Mouse (Mus musculus) lung, embryonic 14.5 days (tissue): Measurements from ENCODE around the gene Zp2. TPM values are rescaled to one million over a fixed set of nuclear protein-coding genes. Genes with fewer than 3 reads are reported as not detected.

Source experiments
- ATAC-seq: fragments of 200-750 bp; cut with Nextera tagmentation; 2 replicates; pipeline ENCODE4 v1.8.0; 2017; ENCODE audit warnings: mild to moderate bottlenecking, moderate TSS enrichment, moderate library complexity; ENCODE audit not compliant: insufficient read depth
- DNase-seq: peaks from one replicate; pipeline ENCODE4 v3.0.0-alpha.2; 2015
- H3K27ac ChIP-seq: fragments of 300-500 bp; sonication (generic); 2 replicates; pipeline ENCODE4 v1.5.1; 2014; ENCODE audit warnings: low read depth, mild to moderate bottlenecking, moderate library complexity
- H3K27me3 ChIP-seq: fragments of 300-500 bp; sonication (generic); 2 replicates; pipeline ENCODE4 v1.6.1; 2014; ENCODE audit warnings: low read length, control low read depth; ENCODE audit not compliant: insufficient read depth
- H3K36me3 ChIP-seq: fragments of 300-500 bp; sonication (generic); 2 replicates; pipeline ENCODE4 v1.6.1; 2014; ENCODE audit warnings: control low read depth; ENCODE audit not compliant: insufficient read depth
- H3K4me1 ChIP-seq: fragments of 300-500 bp; sonication (generic); 2 replicates; pipeline ENCODE4 v1.6.1; 2014; ENCODE audit warnings: antibody characterized with exemption, control low read depth; ENCODE audit not compliant: insufficient read depth
- H3K4me2 ChIP-seq: fragments of 300-500 bp; sonication (generic); 2 replicates; pipeline ENCODE4 v1.6.1; 2014; ENCODE audit warnings: mild to moderate bottlenecking
- H3K4me3 ChIP-seq: fragments of 300-500 bp; sonication (generic); 2 replicates; pipeline ENCODE4 v1.5.1; 2014; ENCODE audit warnings: low read depth, low read length
- H3K9ac ChIP-seq: fragments of 300-500 bp; sonication (generic); 2 replicates; pipeline ENCODE4 v1.6.1; 2014
- H3K9me3 ChIP-seq: fragments of 300-500 bp; sonication (generic); 2 replicates; pipeline ENCODE4 v1.6.1; 2016; ENCODE audit warnings: low read depth, low read length, control low read depth
- CTCF ChIP-seq: IDR thresholded peaks from 2 replicates; pipeline ENCODE4 v1.5.1; 2016; ENCODE audit warnings: antibody characterized with exemption, low read depth
- WGBS: fragments of 180-500 bp; shearing (Covaris S2); extraction: QIAGEN DNeasy Blood & Tissue Kit; methylation state at CpG from one replicate; pipeline ENCODE4 v1.1.7; 2014; 5-methylcytosine and 5-hydroxymethylcytosine counted together
- polyA plus RNA-seq: library from polyadenylated mRNA; unstranded; fragments of >200 nt; fragmentation: Nextera tagmentation; extraction: Ambion mirVana; gene quantifications from 2 replicates; pipeline ENCODE4 v1.2.1, GENCODE M21; 2014

Gene Zp2
- polyA plus RNA-seq, 1 experiment from 2014 or later = not detected

DNA sequence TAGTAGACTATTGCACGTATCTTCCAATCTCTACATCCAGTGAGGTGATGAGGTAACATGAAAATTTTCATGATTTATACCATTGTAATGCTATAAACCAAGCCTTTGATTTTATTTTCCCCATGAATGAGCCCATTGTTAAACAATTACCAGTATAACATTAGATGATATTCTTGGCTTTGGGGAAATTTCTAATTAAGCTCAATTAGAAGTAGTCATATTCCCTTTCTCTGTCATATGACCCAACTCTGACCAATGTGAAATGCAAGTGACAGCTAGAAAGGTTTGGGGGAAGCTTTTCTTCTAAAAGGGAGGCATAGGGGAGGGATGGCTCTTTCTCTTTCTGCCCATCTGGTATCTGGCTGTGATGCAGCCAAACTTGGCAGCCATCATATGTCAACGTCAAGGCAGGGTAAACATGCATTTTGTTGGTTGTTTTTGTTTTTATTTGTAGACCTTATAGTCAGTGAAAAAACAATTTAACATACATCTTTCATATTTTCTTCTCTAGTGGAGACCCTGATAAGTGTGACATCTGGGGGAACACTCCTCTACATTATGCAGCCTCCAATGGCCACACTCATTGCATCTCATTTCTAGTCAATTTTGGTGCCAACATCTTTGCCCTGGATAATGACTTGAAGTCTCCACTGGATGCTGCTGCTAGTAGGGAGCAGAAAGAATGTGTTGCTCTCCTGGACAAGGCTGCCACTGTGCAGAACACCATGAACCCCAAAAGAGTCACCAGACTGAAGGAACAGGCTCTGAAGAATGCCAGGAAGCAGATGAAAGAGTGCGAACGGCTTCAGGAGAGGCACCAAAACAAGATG lies 36.5 kb upstream of the Zp2 start:
- Histone ChIP-seq H3K4me1 (no peaks in the 10 kb centered on the region), H3K27ac (no peak overlapping the region), H3K9ac (no peak overlapping the region), H3K36me3 (no peaks in the 10 kb centered on the region), H3K4me3 (no peak overlapping the region), H3K27me3 (no peaks in the 10 kb centered on the region), H3K9me3 (no peaks in the 10 kb centered on the region), H3K4me2 (no peak overlapping the region)
- 92% methylated on average over 4 of the region's 4 CpGs for WGBS
- DNase-seq = no peak
- no peak for TF ChIP-seq CTCF
- no peak for ATAC-seq

GRCm38 (mm10) chr7:120180547-120180946 lies 35.5 kb upstream of the Zp2 start:
- no peaks in the 10 kb centered on the region for H3K4me1 ChIP-seq
- DNase-seq (no peak), ATAC-seq (no peak)
- H3K9ac ChIP-seq = no peak overlapping the region
- TF ChIP-seq CTCF = no peak
- 70% methylated on average over 5 of the region's 5 CpGs for WGBS
- no peaks in the 10 kb centered on the region for H3K36me3 ChIP-seq
- no peaks in the 10 kb centered on the region for H3K9me3 ChIP-seq
- no peak overlapping the region for H3K27ac ChIP-seq
- H3K4me3 ChIP-seq = no peak overlapping the region
- no peaks in the 10 kb centered on the region for H3K27me3 ChIP-seq
- H3K4me2 ChIP-seq = no peak overlapping the region

DNA sequence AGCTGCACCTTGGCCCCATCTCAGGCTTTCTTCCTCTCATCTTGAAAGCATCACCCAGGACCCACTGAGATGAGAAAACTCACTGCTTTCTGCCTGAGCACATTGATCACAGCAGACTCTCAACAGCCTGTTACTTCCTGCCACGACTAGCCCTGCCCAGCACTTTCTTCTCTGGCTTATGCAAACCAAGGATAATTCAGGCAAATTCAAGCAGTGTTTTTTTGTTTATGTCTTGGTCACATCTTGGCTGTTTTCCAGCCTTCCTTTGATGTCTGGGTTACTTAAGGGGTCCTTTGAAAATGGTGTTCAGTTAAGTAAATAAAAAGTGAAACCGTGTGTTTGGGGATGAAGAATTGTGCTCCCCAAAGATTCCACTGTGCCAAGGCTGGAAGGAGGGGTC lies 33.8 kb upstream of the Zp2 start:
- Histone ChIP-seq H3K4me2 (no peak overlapping the region), H3K27me3 (no peaks in the 10 kb centered on the region), H3K4me1 (no peaks in the 10 kb centered on the region), H3K4me3 (no peak overlapping the region), H3K27ac (no peak overlapping the region), H3K36me3 (no peaks in the 10 kb centered on the region), H3K9me3 (no peaks in the 10 kb centered on the region), H3K9ac (no peak overlapping the region)
- TF ChIP-seq CTCF = no peak
- ATAC-seq (peak; percentile 69; the same call in 1 of the 2 replicates), DNase-seq (peak; percentile 72)
- 5% methylated on average over 2 of the region's 2 CpGs for WGBS

GRCm38 (mm10) chr7:120177611-120178010 lies 32.5 kb upstream of the Zp2 start:
- Histone ChIP-seq H3K9ac (no peak overlapping the region), H3K36me3 (no peaks in the 10 kb centered on the region), H3K9me3 (no peaks in the 10 kb centered on the region), H3K27me3 (no peaks in the 10 kb centered on the region), H3K27ac (no peak overlapping the region), H3K4me2 (no peak overlapping the region), H3K4me1 (no peaks in the 10 kb centered on the region), H3K4me3 (no peak overlapping the region)
- ATAC-seq (no peak), DNase-seq (no peak)
- 81% methylated on average over 3 of the region's 3 CpGs for WGBS
- no peak for TF ChIP-seq CTCF

DNA sequence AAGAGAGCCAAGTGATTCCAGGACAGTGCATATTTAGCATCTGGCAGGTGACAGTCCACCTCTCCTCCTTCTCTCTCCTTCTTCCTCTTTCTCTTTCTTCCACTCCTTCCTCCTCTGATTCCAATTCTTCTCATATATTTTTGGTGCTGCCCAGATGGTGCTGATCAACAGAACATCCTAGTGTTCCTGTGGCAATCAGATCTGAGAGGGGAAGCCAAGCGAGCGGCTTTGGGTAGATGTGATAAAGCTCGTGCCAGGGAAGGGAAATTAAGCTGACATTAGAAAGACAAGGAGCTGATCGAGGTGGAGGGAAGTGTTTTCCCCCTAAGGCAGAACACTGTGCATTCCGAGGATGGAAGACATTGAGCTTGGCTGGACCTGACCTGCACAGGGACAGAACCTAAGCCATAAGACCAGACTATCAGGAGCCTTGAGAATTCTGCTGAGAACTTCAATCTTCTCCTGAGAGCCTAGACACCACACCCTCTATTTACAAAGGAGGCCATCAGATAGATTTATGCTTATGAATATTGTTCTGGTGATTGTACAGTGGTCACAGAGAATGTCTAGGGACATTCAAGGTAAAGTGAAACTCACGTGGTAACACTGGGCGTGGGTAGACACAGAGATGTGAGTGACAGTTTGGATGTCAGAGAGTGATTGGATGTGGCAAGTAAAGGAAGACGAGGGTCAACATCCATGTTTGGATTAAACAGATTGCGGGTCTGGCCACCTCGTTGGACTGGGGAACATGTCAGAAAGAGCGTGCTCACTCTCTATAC lies 29.8 kb upstream of the Zp2 start:
- Histone ChIP-seq H3K36me3 (no peaks in the 10 kb centered on the region), H3K9me3 (no peaks in the 10 kb centered on the region), H3K4me3 (no peak overlapping the region), H3K27me3 (no peaks in the 10 kb centered on the region), H3K27ac (no peak overlapping the region), H3K4me1 (no peaks in the 10 kb centered on the region), H3K4me2 (no peak overlapping the region), H3K9ac (no peak overlapping the region)
- ATAC-seq (no peak), DNase-seq (no peak)
- no peak for TF ChIP-seq CTCF
- WGBS = 68% methylated on average over 11 of the region's 11 CpGs

DNA sequence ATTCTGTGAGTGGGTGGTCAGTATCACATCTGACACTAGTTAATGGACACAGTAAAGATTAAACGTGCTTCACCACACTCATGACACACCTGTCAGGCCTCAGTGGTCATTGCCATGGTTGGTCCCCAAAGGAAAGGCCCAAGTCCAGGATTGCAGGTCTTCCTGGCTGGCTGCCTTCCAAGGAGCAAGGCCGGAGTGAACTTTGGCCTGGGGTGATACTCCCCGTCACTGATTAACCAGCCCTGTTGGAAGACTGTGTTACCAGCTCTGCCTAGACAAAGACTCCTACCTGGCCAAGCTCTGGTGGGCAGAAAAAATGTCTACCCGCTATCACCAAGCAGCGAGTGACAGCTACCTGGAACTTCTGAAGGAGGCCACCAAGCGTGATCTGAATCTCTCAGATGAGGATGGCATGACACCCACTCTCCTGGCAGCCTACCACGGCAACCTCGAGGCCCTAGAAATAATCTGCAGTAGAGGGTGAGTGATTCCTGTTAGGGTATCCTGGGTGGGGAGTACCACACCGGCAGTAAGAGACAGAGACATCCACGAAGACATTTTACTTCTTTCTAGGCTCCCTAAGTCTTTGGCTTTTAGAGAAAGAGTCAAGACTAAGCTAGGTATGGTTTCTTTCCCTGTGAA lies 28.6 kb upstream of the Zp2 start, which contains the start of gene Anks4b:
Gene Anks4b (plus strand): TSS at position 256 of the 642 bp plus-strand sequence.
- Histone ChIP-seq H3K27ac (no peak within 1 kb of the TSS), H3K27me3 (no peaks in the 10 kb centered on the region), H3K4me2 (no peak within 1 kb of the TSS), H3K4me3 (no peak within 1 kb of the TSS), H3K9ac (no peak within 1 kb of the TSS), H3K4me1 (no peaks in the 10 kb centered on the region), H3K36me3 (no peaks in the 10 kb centered on the region), H3K9me3 (no peaks in the 10 kb centered on the region)
- 79% methylated on average over 10 of the region's 10 CpGs for WGBS
- DNase-seq = no peak
- no peak for ATAC-seq
- no peak for TF ChIP-seq CTCF
